Mouse (Mus musculus): ENCODE results near the gene Iqck.

Gene Iqck

GRCm38 (mm10) chr7:118953626-118954282 is 98.2 kb downstream of the Iqck start:
- DNase-seq (ENCODE audit: low spot score in 2 of 2) = no peak

GRCm38 (mm10) chr7:118954968-118955367 is 99.4 kb downstream of the Iqck start:
- no peak for DNase-seq (ENCODE audit: low spot score in 2 of 2)

- no peak for DNase-seq (ENCODE audit: low spot score in 2 of 2)
Measured at GRCm38 (mm10) chr7:118956616-118957246, 101.2 kb downstream of the Iqck start.

DNA sequence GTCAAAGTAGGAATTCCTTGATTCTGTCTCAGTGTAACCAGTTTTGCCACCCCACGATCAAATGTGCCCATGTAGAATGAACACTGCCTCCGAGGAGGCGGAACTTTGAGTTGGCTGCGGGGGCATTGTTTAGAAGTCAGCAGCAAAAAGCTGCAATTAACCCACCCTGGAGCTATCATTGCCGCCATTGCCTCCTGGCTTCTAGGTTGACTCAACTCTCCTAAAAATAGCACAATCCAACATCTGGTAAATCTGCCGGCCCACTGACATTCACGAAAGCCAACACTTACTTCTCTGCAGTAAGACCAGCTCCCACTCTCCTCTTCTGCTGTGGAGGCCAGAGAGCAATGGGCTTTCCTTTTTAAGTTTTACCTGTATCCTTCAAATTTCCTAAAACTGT is 103.7 kb downstream of the Iqck start:
- DNase-seq (ENCODE audit: low spot score in 2 of 2) = no peak

- DNase-seq (ENCODE audit: low spot score in 2 of 2) = no peak
Measured at GRCm38 (mm10) chr7:118964777-118965176, 109.2 kb downstream of the Iqck start.

DNA sequence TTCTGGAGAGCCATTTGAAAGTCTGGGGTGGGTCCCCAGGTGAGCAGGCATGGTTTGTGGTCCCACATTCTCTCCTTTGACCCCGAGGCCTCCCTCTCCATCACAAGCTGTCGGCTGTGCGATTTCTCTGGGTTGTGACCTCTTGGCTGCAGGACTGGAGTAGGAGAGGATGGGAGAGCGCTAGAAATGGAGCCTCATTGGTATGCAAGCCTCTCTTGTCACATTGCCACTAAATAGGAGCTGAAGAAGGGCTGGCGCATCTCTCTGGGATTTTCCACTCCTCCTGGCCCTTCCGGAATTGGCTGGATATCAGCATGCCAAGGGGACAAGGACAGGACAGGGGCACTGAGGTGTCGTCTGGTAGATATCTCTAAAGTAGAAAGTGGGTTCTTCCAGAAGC is 109.6 kb downstream of the Iqck start:
- no peak for DNase-seq (ENCODE audit: low spot score in 2 of 2)

DNA sequence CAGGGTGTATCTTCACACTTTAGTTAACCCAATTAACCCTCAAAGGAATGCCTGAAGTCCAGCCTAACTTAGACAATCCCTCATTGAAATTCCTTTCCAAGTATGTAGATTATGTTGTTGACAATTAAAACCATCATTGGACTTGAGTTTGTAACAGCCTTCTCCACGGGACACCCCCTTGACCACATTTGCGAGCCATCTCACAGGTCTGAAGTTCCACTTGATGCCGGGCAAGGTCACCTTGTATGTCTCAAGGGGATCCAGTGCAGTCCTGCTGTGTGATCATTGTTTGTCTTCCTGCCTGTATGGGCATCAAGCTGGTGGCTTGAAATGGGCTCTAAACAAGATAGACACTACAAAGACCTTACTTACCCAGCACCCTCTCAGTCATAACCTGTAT is 113.3 kb downstream of the Iqck start:
- no peak for DNase-seq (ENCODE audit: low spot score in 2 of 2)

DNA sequence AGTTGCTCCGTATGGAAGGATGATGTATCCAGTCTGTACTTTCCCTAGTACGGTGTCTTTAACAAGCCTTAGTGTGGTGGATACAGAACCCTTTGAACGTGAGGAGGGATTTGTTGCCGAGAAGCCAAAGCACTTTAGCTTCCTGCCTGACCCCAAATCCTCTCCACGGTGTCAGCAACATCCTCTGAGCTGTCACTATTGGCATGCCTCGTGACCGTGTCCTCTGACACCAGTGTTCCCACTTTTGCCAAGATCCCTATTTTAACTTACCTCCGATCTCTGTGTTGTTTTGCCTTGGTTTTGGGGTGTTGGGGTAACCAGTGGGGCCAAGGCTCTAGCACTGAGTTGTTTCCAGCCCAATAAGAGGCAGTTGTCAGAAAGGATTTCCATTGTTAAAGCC is 115.9 kb downstream of the Iqck start:
- DNase-seq (ENCODE audit: low spot score in 2 of 2) = no peak

DNA sequence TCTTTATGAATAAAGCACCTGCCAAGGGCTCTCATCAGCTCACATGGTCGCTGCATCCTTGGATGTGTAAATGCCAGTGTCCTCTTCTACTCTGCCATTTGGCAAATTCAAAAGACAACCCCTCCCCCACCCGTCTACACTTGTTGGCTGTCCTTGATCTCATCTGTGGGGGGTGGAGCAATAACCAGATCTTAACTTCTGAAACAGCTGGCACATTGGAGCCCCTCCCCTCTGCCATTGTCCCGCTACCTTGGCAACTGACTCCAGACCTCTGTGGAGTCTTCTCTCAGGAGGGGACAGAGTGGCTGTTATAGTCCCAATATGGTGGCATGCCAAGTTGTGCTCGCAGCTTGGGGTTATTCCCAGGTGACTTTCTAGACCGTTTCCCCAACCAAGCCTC is 116.8 kb downstream of the Iqck start:
- DNase-seq (ENCODE audit: low spot score in 2 of 2) = no peak

DNA sequence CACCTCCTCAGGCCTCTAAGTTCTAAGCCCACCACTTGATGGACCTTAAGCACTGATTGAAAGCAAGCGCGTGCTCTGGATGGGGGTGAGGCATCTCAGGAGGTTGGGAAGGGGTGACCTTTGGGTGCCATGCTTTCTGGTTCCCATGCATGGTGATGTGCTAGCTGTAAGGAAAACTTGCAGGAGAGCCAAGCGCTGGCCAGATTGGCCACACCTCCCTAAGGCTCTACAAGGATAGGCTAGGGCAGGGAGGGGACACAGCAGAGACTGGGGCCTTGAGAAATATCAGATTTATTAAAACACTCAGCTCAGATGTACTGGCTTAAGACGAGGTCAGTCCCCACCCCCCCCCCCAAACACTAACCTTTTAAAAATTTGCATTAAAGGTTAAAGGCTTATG is 117.8 kb downstream of the Iqck start:
- DNase-seq (ENCODE audit: low spot score in 2 of 2) = no peak

DNA sequence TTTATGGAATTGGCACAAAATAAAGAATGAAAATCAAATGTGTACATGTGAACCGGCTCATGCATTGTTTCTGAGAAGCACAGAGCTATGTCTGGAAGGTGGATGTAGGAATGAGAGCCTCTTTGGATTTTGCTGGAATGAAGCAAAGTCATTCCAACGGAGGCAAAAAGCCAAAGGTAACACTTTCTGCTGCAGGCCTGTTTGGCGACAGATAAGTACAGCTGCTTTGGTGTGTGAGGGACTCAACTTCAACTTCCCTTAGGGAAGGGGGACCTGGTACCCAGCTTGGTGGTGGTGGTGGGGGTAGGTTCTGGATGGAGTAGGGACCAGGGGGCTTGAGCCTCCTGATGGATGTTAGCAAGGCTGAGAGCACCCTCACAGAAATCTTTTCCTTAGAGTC is 120.3 kb downstream of the Iqck start:
- no peak for DNase-seq (ENCODE audit: low spot score in 2 of 2)

DNA sequence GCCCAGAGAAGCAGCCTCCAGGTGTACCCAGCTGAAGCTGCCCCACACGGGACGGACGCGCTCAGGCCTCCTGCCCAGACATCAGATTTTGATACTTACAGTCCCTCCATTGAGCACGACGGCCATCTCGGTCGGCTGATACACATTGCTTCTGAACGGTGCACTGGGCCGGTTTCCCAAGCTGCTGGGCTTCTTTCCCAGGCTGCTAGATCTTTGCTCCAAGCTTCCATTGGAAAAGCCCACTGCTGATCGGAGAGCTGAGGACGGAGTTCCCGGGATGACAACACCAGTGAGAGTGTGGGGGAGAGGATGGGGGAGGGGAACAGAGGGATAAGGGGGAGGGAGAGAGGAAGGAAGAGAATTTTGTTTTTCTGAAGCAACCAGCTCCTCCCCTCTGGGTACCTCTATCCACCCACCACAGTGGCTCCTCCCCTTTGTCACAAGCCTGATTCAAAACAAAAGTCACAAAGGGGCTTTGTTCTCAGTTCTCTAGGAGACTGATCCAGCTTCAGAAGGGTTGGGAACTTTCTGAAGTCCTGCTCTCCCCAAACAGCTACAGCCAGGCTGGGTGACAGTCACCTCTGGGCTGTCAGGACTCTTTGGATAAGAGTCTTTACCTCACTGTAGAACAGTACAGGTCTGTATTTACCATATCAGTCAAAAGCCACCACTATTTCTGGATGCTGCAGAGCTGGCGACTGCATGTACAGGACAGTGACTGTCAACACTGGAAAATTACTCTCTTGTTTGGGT is 121.0 kb downstream of the Iqck start:
- no peak for DNase-seq (ENCODE audit: low spot score in 2 of 2)

GRCm38 (mm10) chr7:118977167-118977543 is 121.6 kb downstream of the Iqck start:
- no peak for DNase-seq (ENCODE audit: low spot score in 2 of 2)

- DNase-seq (ENCODE audit: low spot score in 2 of 2) = no peak
Measured at GRCm38 (mm10) chr7:118979121-118979520, 123.6 kb downstream of the Iqck start.

DNA sequence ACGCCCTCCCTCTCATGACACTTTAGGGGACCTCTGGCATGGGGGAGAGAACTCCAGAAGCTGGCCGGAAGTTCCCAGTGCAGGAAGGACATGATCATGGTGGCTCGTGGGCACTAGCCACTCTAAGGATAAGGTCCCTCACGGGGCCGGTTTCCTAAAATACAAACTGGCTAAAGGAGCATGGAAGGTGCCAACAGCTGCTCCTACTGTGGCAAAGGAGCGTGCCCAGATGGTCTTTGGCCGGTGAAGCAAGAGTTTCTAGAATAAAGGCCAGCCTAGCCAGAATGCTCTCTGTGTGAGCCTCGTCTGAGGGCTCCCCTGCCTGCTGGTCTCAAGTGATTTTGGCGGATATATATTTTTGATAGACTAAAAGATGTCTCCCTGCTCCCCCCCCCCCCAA is 124.2 kb downstream of the Iqck start:
- no peak for DNase-seq (ENCODE audit: low spot score in 2 of 2)

DNA sequence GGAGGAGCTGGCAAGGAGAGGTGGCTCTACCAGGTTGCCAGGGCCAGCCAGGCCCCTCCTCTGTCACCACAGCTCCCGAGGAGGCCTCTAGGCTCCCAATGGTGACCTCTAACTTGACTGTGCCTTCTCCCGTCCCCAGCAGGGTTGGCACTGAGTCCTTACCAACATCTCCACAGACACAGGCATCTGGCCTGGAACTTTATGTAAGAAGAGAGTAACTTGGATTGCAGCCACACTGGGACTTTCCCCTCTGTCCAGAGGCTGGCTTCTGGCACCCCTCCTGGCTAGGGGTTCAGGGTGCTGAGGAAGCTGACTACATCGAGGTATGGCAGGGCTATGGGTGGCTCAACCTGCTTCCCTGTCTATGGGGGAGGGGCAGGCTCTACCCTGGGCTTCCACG is 125.8 kb downstream of the Iqck start:
- DNase-seq (ENCODE audit: low spot score in 2 of 2) = no peak

DNA sequence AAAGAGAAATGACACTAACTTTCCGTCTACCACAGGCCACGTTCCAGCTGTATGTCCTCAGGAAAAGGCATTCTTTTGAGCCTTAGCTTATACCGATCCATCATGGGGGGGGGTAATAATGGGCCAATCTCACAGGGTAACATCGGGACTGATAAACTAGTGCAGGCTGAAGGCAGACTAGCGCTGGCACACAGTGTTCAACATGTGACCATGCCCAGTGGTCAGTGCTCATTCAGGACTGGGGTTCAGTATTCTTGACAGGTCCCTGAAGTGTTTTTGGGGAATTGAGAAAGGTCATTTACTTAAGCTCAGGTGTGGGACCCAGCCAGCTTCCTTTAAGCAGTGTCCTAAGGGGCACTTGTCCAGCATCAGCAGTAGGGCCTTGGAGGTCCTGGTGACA is 126.3 kb downstream of the Iqck start:
- DNase-seq (ENCODE audit: low spot score in 2 of 2) = no peak

GRCm38 (mm10) chr7:118982586-118982985 is 127.0 kb downstream of the Iqck start:
- DNase-seq (ENCODE audit: low spot score in 2 of 2) = no peak

DNA sequence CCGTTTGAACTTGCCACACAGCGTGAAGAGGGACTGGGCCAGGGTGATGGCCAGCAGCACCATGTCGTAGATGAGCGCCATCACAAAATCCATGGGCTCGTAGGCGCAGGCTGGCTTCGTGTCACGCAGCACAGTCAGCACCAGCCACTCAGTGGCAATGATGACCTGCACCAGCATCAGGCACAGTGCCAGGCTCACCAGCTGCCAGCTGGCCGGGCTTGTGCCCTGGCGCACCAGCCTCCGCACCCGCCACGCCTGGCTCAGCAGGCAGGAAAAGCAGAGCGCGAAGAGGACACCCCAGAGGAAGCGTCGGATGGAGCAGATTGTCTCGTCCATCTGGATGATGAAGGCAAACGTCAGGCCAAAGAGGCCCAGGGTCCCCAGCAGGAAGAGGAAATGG is 128.4 kb downstream of the Iqck start:
- no peak for DNase-seq (ENCODE audit: low spot score in 2 of 2)

GRCm38 (mm10) chr7:118985786-118986185 is 130.2 kb downstream of the Iqck start:
- no peak for DNase-seq (ENCODE audit: low spot score in 2 of 2)

DNA sequence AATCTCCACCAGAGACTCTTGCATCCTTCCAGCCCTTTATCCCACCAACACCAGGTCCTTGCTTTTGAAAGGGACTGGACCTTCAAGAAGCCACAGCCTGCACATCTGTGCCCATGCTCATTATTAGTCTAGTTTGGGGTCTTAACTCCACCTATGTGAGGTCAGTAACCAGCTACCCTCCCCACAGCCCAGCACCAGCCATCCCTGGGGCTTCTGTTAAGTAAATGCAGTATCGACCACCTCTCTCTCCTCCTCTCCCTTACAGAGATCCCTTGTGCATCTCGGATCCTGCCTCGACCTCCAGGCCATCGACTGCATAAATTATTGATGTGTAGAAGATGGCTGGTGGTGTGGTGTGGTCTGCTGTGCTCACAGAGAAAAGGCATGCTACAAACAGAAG is 130.8 kb downstream of the Iqck start:
- no peak for DNase-seq (ENCODE audit: low spot score in 2 of 2)

- DNase-seq (ENCODE audit: low spot score in 2 of 2) = no peak
Measured at GRCm38 (mm10) chr7:118989275-118989856, 133.8 kb downstream of the Iqck start.

DNA sequence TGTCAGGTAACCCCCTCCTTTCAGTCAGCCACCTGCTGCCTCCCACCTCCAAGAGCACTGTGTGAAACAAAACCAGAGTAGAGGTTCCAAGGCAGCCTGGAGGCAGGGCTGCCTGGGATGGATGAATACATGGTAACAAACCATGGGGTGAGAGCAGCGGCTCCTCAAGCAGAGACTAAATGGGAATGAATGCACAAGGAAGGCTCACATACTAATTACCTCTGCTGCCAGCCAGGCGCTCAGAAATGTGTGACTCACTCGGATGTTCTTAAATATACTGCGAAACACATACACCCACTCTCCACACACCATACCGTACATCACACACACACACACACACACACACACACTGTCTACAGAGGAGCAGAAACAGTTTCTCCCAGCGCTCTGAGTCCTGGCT is 134.7 kb downstream of the Iqck start:
- DNase-seq (ENCODE audit: low spot score in 2 of 2) = no peak

Data from natural killer cell, adult 2 months (primary cell).